Mouse (Mus musculus) layer of hippocampus, adult 9-11 months (tissue): ENCODE data around the gene Tmem123.

Source experiments
- DNase-seq: peaks from one replicate; pipeline ENCODE4 v3.0.0; 2022

Gene Tmem123

GRCm38 (mm10) chr9:7829531-7830528 is 66.0 kb downstream of the Tmem123 start:
- no peak for DNase-seq

GRCm38 (mm10) chr9:7833421-7833820 is 69.6 kb downstream of the Tmem123 start:
- no peak for DNase-seq

- no peak for DNase-seq
These were observed 71.5 kb downstream of the Tmem123 start for GRCm38 (mm10) chr9:7835302-7835701.

- DNase-seq = peak; percentile 16
These were observed 72.5 kb downstream of the Tmem123 start for GRCm38 (mm10) chr9:7836331-7836730.

GRCm38 (mm10) chr9:7836905-7837805 is 73.3 kb downstream of the Tmem123 start, which contains the start of gene Birc2:
Gene Birc2 (minus strand): TSS chr9:7837064.
- peak; percentile 96 for DNase-seq

GRCm38 (mm10) chr9:7837806-7838440 is 74.1 kb downstream of the Tmem123 start:
- DNase-seq = no peak

GRCm38 (mm10) chr9:7841221-7841620 is 77.4 kb downstream of the Tmem123 start:
- no peak for DNase-seq
